Mouse (Mus musculus) MEL (cell line): ENCODE results near the gene Camta1. TPM values are rescaled to one million over a fixed set of nuclear protein-coding genes. Genes with fewer than 3 reads are reported as not detected.

Experiments used
- DNase-seq: peaks from one replicate; pipeline ENCODE4 v3.0.0; 2011; ENCODE audit warnings: low read depth, low spot score
- H3K27ac ChIP-seq: 2 replicates; pipeline ENCODE4 v1.5.1; 2012; ENCODE audit warnings: low read depth, mild to moderate bottlenecking, control low read depth, low read length, moderate library complexity; ENCODE audit not compliant: control insufficient read depth
- H3K27me3 ChIP-seq, 2 experiments: fragments of 150-350 bp in 1 of 2; sonication (generic) in 1 of 2; 2 replicates each; pipeline ENCODE4 v1.6.1; 2012; ENCODE audit warnings: low read length in 2 of 2, mild to moderate bottlenecking in 2 of 2, improper control_type of control experiment in 1 of 2, moderate library complexity in 1 of 2; ENCODE audit not compliant: insufficient read depth in 2 of 2, control insufficient read depth in 1 of 2
- H3K36me3 ChIP-seq, 2 experiments: 2 replicates each; pipeline ENCODE4 v1.6.1; 2012 to 2014; ENCODE audit warnings: low read length in 2 of 2, improper control_type of control experiment in 1 of 2, inconsistent platforms in 1 of 2, mild to moderate bottlenecking in 1 of 2; ENCODE audit not compliant: insufficient read depth in 2 of 2, control insufficient read depth in 1 of 2
- H3K4me1 ChIP-seq, 2 experiments: fragments of 150-350 bp in 1 of 2; sonication (generic) in 1 of 2; 2 replicates each; pipeline ENCODE4 v1.6.1; 2012; ENCODE audit warnings: low read length in 2 of 2, improper control_type of control experiment in 1 of 2, mild to moderate bottlenecking in 1 of 2; ENCODE audit not compliant: insufficient read depth in 2 of 2, control insufficient read depth in 1 of 2
- H3K4me3 ChIP-seq, 2 experiments: fragments of 150-350 bp in 1 of 2; sonication (generic) in 1 of 2; 2 replicates each; pipeline ENCODE4 v1.5.1; 2012; ENCODE audit warnings: low read depth in 2 of 2, low read length in 2 of 2, mild to moderate bottlenecking in 2 of 2, moderate library complexity in 2 of 2, control low read depth in 1 of 2, improper control_type of control experiment in 1 of 2; ENCODE audit not compliant: control insufficient read depth in 1 of 2, insufficient read depth in 1 of 2
- H3K79me2 ChIP-seq: 2 replicates; pipeline ENCODE4 v1.6.1; 2012; ENCODE audit warnings: mild to moderate bottlenecking, low read length, moderate library complexity; ENCODE audit not compliant: control insufficient read depth, poor library complexity, insufficient read depth
- H3K9ac ChIP-seq: 2 replicates; pipeline ENCODE4 v1.6.1; 2012; ENCODE audit warnings: low read depth, mild to moderate bottlenecking, control low read depth, low read length, moderate library complexity; ENCODE audit not compliant: control insufficient read depth, poor library complexity, severe bottlenecking
- H3K9me3 ChIP-seq: fragments of 150-350 bp; sonication (generic); replicated peaks from 2 replicates; pipeline ENCODE4 v1.6.1; 2012; ENCODE audit warnings: mild to moderate bottlenecking, low read length, improper control_type of control experiment, moderate library complexity; ENCODE audit not compliant: insufficient read depth
- BHLHE40 ChIP-seq: IDR thresholded peaks from 2 replicates; pipeline ENCODE4 v1.6.1; 2012; ENCODE audit warnings: low read depth, mild to moderate bottlenecking, inconsistent platforms, low read length, improper control_type of control experiment, borderline replicate concordance
- CHD1 ChIP-seq: IDR thresholded peaks from 2 replicates; pipeline ENCODE4 v1.6.1; 2012; ENCODE audit warnings: low read depth, mild to moderate bottlenecking, inconsistent platforms, low read length, improper control_type of control experiment
- CTCF ChIP-seq, 3 experiments: IDR thresholded peaks in 2 of 3; conservative IDR thresholded peaks in 1 of 3; 2 replicates each; pipeline ENCODE4 v1.5.1; 2011 to 2012; ENCODE audit warnings: low read length in 3 of 3, low read depth in 2 of 3, mild to moderate bottlenecking in 2 of 3, improper control_type of control experiment in 1 of 3, inconsistent platforms in 1 of 3, mixed read lengths in 1 of 3, moderate library complexity in 1 of 3; ENCODE audit not compliant: control insufficient read depth in 1 of 3, insufficient read depth in 1 of 3, poor library complexity in 1 of 3, severe bottlenecking in 1 of 3
- E2F4 ChIP-seq: IDR thresholded peaks from 2 replicates; pipeline ENCODE4 v1.6.1; 2011; ENCODE audit warnings: low read depth, low read length, improper control_type of control experiment, borderline replicate concordance
- ELF1 ChIP-seq: IDR thresholded peaks from 2 replicates; pipeline ENCODE4 v1.6.1; 2014; ENCODE audit warnings: low read depth, mild to moderate bottlenecking, inconsistent platforms, low read length, improper control_type of control experiment, moderate library complexity
- ETS1 ChIP-seq: IDR thresholded peaks from 2 replicates; pipeline ENCODE4 v1.6.1; 2012; ENCODE audit warnings: low read depth, mild to moderate bottlenecking, inconsistent platforms, low read length, improper control_type of control experiment, moderate library complexity
- GABPA ChIP-seq: IDR thresholded peaks from 2 replicates; pipeline ENCODE4 v1.6.1; 2012; ENCODE audit warnings: low read depth, mild to moderate bottlenecking, inconsistent platforms, low read length, improper control_type of control experiment, moderate library complexity
- GATA1 ChIP-seq: IDR thresholded peaks from 2 replicates; pipeline ENCODE4 v1.6.1; 2011; ENCODE audit warnings: low read depth, low read length, improper control_type of control experiment
- HCFC1 ChIP-seq: IDR thresholded peaks from 2 replicates; pipeline ENCODE4 v1.6.1; 2012; ENCODE audit warnings: low read depth, mild to moderate bottlenecking, inconsistent platforms, low read length, improper control_type of control experiment, moderate library complexity
- JUND ChIP-seq: IDR thresholded peaks from 2 replicates; pipeline ENCODE4 v1.6.1; 2011; ENCODE audit warnings: low read depth, mild to moderate bottlenecking, improper control_type of control experiment, low read length
- KAT2A ChIP-seq: conservative IDR thresholded peaks from 2 replicates; pipeline ENCODE4 v1.6.1; 2012; ENCODE audit warnings: low read depth, low read length, improper control_type of control experiment, inconsistent platforms
- MAFK ChIP-seq: IDR thresholded peaks from 2 replicates; pipeline ENCODE4 v1.6.1; 2011; ENCODE audit warnings: low read depth, mild to moderate bottlenecking, low read length, improper control_type of control experiment, borderline replicate concordance
- MAX ChIP-seq: IDR thresholded peaks from 2 replicates; pipeline ENCODE4 v1.6.1; 2011; ENCODE audit warnings: low read length, improper control_type of control experiment
- MXI1 ChIP-seq: IDR thresholded peaks from 2 replicates; pipeline ENCODE4 v1.6.1; 2011; ENCODE audit warnings: mild to moderate bottlenecking, low read depth, low read length, improper control_type of control experiment
- MYC ChIP-seq: IDR thresholded peaks from 2 replicates; pipeline ENCODE4 v1.6.1; 2011; ENCODE audit warnings: low read depth, mild to moderate bottlenecking, low read length, improper control_type of control experiment, moderate library complexity
- NRF1 ChIP-seq: IDR thresholded peaks from 2 replicates; pipeline ENCODE4 v1.6.1; 2014; ENCODE audit warnings: low read depth, mild to moderate bottlenecking, inconsistent platforms, low read length, improper control_type of control experiment, moderate library complexity; ENCODE audit not compliant: poor library complexity, insufficient read depth, severe bottlenecking
- POLR2A ChIP-seq, 2 experiments: IDR thresholded peaks; 2 replicates each; pipeline ENCODE4 v1.6.1; 2011 to 2012; ENCODE audit warnings: low read length in 2 of 2, mild to moderate bottlenecking in 2 of 2, control low read depth in 1 of 2, improper control_type of control experiment in 1 of 2, low read depth in 1 of 2, moderate library complexity in 1 of 2; ENCODE audit not compliant: control insufficient read depth in 1 of 2, insufficient read depth in 1 of 2, poor library complexity in 1 of 2
- POLR2AphosphoS2 ChIP-seq: IDR thresholded peaks from 2 replicates; pipeline ENCODE4 v1.6.1; 2011; ENCODE audit warnings: low read length, improper control_type of control experiment
- RAD21 ChIP-seq: IDR thresholded peaks from 2 replicates; pipeline ENCODE4 v1.6.1; 2011; ENCODE audit warnings: mild to moderate bottlenecking, low read depth, low read length, improper control_type of control experiment
- SIN3A ChIP-seq: IDR thresholded peaks from 2 replicates; pipeline ENCODE4 v1.6.1; 2012; ENCODE audit warnings: low read length, improper control_type of control experiment, inconsistent platforms
- TAL1 ChIP-seq: IDR thresholded peaks from 2 replicates; pipeline ENCODE4 v1.6.1; 2012; ENCODE audit warnings: mild to moderate bottlenecking, inconsistent platforms, low read length, moderate library complexity, mixed read lengths
- TBP ChIP-seq: IDR thresholded peaks from 2 replicates; pipeline ENCODE4 v1.8.0; 2011; ENCODE audit warnings: low read depth, low read length, improper control_type of control experiment
- TCF12 ChIP-seq: IDR thresholded peaks from 2 replicates; pipeline ENCODE4 v1.6.1; 2014; ENCODE audit warnings: low read depth, mild to moderate bottlenecking, inconsistent platforms, low read length, improper control_type of control experiment, moderate library complexity
- UBTF ChIP-seq: IDR thresholded peaks from 2 replicates; pipeline ENCODE4 v1.6.1; 2012; ENCODE audit warnings: low read depth, mild to moderate bottlenecking, inconsistent platforms, low read length, improper control_type of control experiment, moderate library complexity, borderline replicate concordance; ENCODE audit not compliant: insufficient read depth
- ZKSCAN1 ChIP-seq: IDR thresholded peaks from 2 replicates; pipeline ENCODE4 v1.6.1; 2012; ENCODE audit warnings: low read depth, mild to moderate bottlenecking, inconsistent platforms, low read length, improper control_type of control experiment, moderate library complexity
- ZMIZ1 ChIP-seq: IDR thresholded peaks from 2 replicates; pipeline ENCODE4 v1.6.1; 2012; ENCODE audit warnings: low read depth, mild to moderate bottlenecking, inconsistent platforms, low read length, improper control_type of control experiment, moderate library complexity
- ZNF384 ChIP-seq: IDR thresholded peaks from 2 replicates; pipeline ENCODE4 v1.6.1; 2012; ENCODE audit warnings: low read depth, mild to moderate bottlenecking, inconsistent platforms, low read length, improper control_type of control experiment
- polyA plus RNA-seq, 2 experiments: library from polyadenylated mRNA; stranded (reverse) in 1 of 2; unstranded in 1 of 2; fragments of >175 nt in 1 of 2; fragments of >200 nt in 1 of 2; gene quantifications; 2 replicates each; pipeline versions ENCODE4 v1.2.1 to v1.2.4; 2012; ENCODE audit warnings: low replicate concordance in 2 of 2, low read depth in 1 of 2; ENCODE audit not compliant: insufficient read length in 2 of 2, insufficient read depth in 1 of 2, missing spikeins in 1 of 2
- total RNA-seq: library from RNA; depleted of rRNA; stranded (reverse); fragments of 300-350 nt; gene quantifications from 2 replicates; pipeline ENCODE4 v1.2.3, GENCODE M21; 2012

Gene Camta1
- total and polyA plus RNA-seq, 3 experiments = 28.2 to 87.5 TPM; not detected in 1

DNA sequence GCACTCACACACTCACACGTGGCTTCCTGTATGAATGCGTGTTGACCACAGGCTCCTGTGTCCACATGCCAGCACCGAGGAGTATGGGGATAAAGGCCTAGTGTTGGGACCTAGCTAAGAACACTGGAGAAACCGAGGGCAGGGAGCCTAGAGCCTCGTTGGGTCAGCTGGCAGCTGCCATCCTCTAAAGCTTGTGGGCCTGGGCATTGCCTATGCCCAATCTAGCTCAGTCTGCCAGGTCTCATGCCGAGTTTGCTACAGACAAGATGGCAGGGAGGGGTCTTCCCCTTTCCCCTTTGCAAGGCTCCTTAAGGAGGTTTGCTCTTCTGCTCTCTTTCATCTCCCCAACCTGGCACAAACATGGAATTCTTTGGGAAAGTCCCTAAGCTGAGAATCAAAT is 555.9 kb downstream of the Camta1 start:
- Histone ChIP-seq H3K4me3 (no peak overlapping the region), H3K36me3 (no peaks in the 10 kb centered on the region), H3K27ac (no peak overlapping the region), H3K9ac (no peak overlapping the region), H3K9me3 (no peaks in the 10 kb centered on the region), H3K79me2 (no peaks in the 10 kb centered on the region), H3K4me1 (no peaks in the 10 kb centered on the region), H3K27me3 (no peaks in the 10 kb centered on the region)
- DNase-seq = no peak
- TF ChIP-seq MXI1 (no peak), ETS1 (no peak), E2F4 (no peak), JUND (no peak), MYC (no peak), TBP (no peak), HCFC1 (no peak), UBTF (no peak), GABPA (no peak), TAL1 (no peak), ZNF384 (no peak), POLR2AphosphoS2 (no peak), SIN3A (no peak), CTCF (IDR thresholded peaks at IDR 0.05 in 2 of 3, conservative IDR thresholded peaks at IDR 0.05 in 1 of 3; ENCODE audit: control insufficient read depth in 1 of 3, insufficient read depth in 1 of 3, low read depth in 2 of 3, low read length in 3 of 3, poor library complexity in 1 of 3, severe bottlenecking in 1 of 3) (no peak), NRF1 (no peak), ELF1 (no peak)

DNA sequence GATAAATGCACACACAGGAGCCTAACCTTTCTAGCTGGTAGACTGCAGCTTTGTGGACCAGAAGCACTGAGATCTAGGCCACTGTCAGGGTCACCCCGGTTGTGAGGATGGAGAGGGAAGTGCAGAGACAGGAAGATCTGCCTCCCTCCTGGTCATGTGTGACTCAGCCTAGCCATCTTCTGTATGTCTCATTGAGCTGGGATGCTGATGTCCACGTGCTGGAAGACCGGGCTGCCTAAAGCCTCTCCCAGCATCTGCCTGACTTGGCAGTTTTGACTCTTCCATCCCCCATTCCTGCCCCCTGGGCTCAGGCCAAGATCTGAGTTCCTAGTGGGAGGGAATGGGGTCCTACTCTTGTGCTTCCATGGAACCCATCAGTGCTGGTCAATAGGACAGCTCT is 557.7 kb downstream of the Camta1 start:
- no peak for DNase-seq
- no peaks in the 10 kb centered on the region for H3K4me1 ChIP-seq
- H3K9me3 ChIP-seq = no peaks in the 10 kb centered on the region
- H3K27me3 ChIP-seq = no peaks in the 10 kb centered on the region
- no peaks in the 10 kb centered on the region for H3K79me2 ChIP-seq
- TF ChIP-seq CHD1 = no peak
- no peak for TF ChIP-seq ELF1
- no peak for TF ChIP-seq GATA1
- no peak for TF ChIP-seq TBP
- no peak for TF ChIP-seq KAT2A
- no peak for TF ChIP-seq ZNF384
- no peak for TF ChIP-seq MAX
- TF ChIP-seq CTCF (IDR thresholded peaks at IDR 0.05 in 2 of 3, conservative IDR thresholded peaks at IDR 0.05 in 1 of 3; ENCODE audit: control insufficient read depth in 1 of 3, insufficient read depth in 1 of 3, low read depth in 2 of 3, low read length in 3 of 3, poor library complexity in 1 of 3, severe bottlenecking in 1 of 3) = no peak
- TF ChIP-seq ZKSCAN1 = no peak
- no peak for TF ChIP-seq POLR2AphosphoS2
- no peak for TF ChIP-seq BHLHE40
- TF ChIP-seq ZMIZ1 = no peak
- no peak for TF ChIP-seq MAFK
- TF ChIP-seq JUND = no peak
- TF ChIP-seq RAD21 = no peak
- TF ChIP-seq TCF12 = no peak
- TF ChIP-seq UBTF = no peak
- no peak for TF ChIP-seq POLR2A (IDR thresholded peaks at IDR 0.05; ENCODE audit: control insufficient read depth in 1 of 2, insufficient read depth in 1 of 2, low read depth in 1 of 2, low read length in 2 of 2, poor library complexity in 1 of 2)
- H3K9ac ChIP-seq = no peak overlapping the region
- no peak overlapping the region for H3K27ac ChIP-seq
- H3K36me3 ChIP-seq = no peaks in the 10 kb centered on the region
- no peak overlapping the region for H3K4me3 ChIP-seq
